In genomic region chr8:107129171-107130025, GRCm38 (mm10) we compare ENCODE assay signal across 10 mouse cellular contexts. TPM values are rescaled to one million over a fixed set of nuclear protein-coding genes. Genes with fewer than 3 reads are reported as not detected.
DNase-seq lines count a peak whose midpoint lies in the region; ATAC-seq and TF ChIP-seq lines count a peak whose summit lies in the region.
"Had no signal": no experiment of that assay in that cellular context is flagged by ENCODE, and none has a peak within 500 bp of the region (broad histone marks: within the 10 kb centered on the region; RNA-seq: fewer than 3 reads in every experiment).

No protein-coding gene starts in this region.

- ATAC-seq in intestine, embryonic 16.5 days: peak; percentile 47
- no peak for ATAC-seq in frontal cortex, adult (ENCODE audit: low TSS enrichment)

- H3K4me2 ChIP-seq in intestine, embryonic 16.5 days (ENCODE audit: low read depth, low read length): no peak overlapping the region
- H3K4me2 ChIP-seq: embryonic facial prominence, embryonic 12.5 days had no signal

- peaks cover 12% of the 10 kb centered on the region for H3K4me1 ChIP-seq in intestine, embryonic 16.5 days (ENCODE audit: control insufficient read depth, insufficient read depth, low read length)

- H3K9ac ChIP-seq in intestine, embryonic 16.5 days (ENCODE audit: low read depth, low read length): no peak overlapping the region
- H3K9ac ChIP-seq: embryonic facial prominence, embryonic 12.5 days had no signal

- intact Hi-C loops in left cerebral cortex, adult 2 months (cut with DNase I): no loop called here

- no peak for DNase-seq in left cerebral cortex, adult 2 months (ENCODE audit: extremely low spot score in 1 of 2, low spot score in 2 of 2)
- DNase-seq in left cerebral cortex, adult 8-10 months (ENCODE audit: low spot score in 2 of 2): no peak
- peak; percentile 85 for DNase-seq in adrenal gland, postnatal 25 days
- peak; percentile 54 to 75 for DNase-seq in lung, postnatal 4 days
- no peak for DNase-seq in cerebellum, adult 9-10 months
- no peak for DNase-seq in right cerebral cortex, postnatal 10 days (ENCODE audit: low spot score in 2 of 2)

- TF ChIP-seq CTCF in left cerebral cortex, adult 2 months (IDR thresholded peaks at IDR 0.05): no peak

- H3K27ac ChIP-seq in left cerebral cortex, adult 2 months: peak overlapping the region; percentile 19; the same call in 1 of the 2 replicates
- no peak overlapping the region for H3K27ac ChIP-seq in intestine, embryonic 16.5 days (ENCODE audit: low read length)
- H3K27ac ChIP-seq: embryonic facial prominence, embryonic 12.5 days had no signal

- 0 out of 2 replicates have a peak, but pooled peaks cover 2% of the 10 kb centered on the region for H3K36me3 ChIP-seq in intestine, embryonic 16.5 days (ENCODE audit: control insufficient read depth, insufficient read depth, low read length)
- H3K36me3 ChIP-seq: embryonic facial prominence, embryonic 12.5 days had no signal

- no peaks in the 10 kb centered on the region for H3K27me3 ChIP-seq in intestine, embryonic 16.5 days (replicated peaks; ENCODE audit: control insufficient read depth, insufficient read depth, low read length)
- H3K27me3 ChIP-seq: embryonic facial prominence, embryonic 12.5 days had no signal

- no peaks in the 10 kb centered on the region for H3K9me3 ChIP-seq in intestine, embryonic 16.5 days (ENCODE audit: control insufficient read depth, low read length)
- H3K9me3 ChIP-seq: embryonic facial prominence, embryonic 12.5 days had no signal

- no peak overlapping the region for H3K4me3 ChIP-seq in left cerebral cortex, adult 2 months
- no peak overlapping the region for H3K4me3 ChIP-seq in intestine, embryonic 16.5 days (ENCODE audit: low read length)
- H3K4me3 ChIP-seq: embryonic facial prominence, embryonic 12.5 days; megakaryocyte, embryonic 14.5 days had no signal

- 54% methylated on average over 8 of the region's 8 CpGs for WGBS in intestine, embryonic 16.5 days

RNA-seq across cellular contexts. Expression of gene Cyb5b, which starts 21.0 kb away (rescaled TPM):
- total RNA-seq in left cerebral cortex, adult 2 months (2021): 10 to 100 TPM; 92.3 to 93.6 TPM
- total RNA-seq in left cerebral cortex, adult 8-10 months (2022): 100 to 1,000 TPM; 101 to 106 (median 102) TPM
- 570 and 647 TPM in 2 replicates for total RNA-seq in adrenal gland, postnatal 25 days (2021)
- 155 and 177 TPM in 2 replicates for polyA plus RNA-seq in intestine, embryonic 16.5 days (2015; fragmentation: Nextera tagmentation; extraction: Ambion mirVana)

RNA-seq across cellular contexts. Expression of gene Terf2, which starts 33.1 kb away (rescaled TPM):
- total RNA-seq in left cerebral cortex, adult 2 months (2021): 10 to 100 TPM; 39.1 to 39.2 TPM
- 10 to 100 TPM; 37.2 to 42.3 (median 38.5) TPM for total RNA-seq in left cerebral cortex, adult 8-10 months (2022)
- total RNA-seq in adrenal gland, postnatal 25 days (2021): 30.2 and 31.2 TPM in 2 replicates
- polyA plus RNA-seq in intestine, embryonic 16.5 days (2015; fragmentation: Nextera tagmentation; extraction: Ambion mirVana): 12.4 and 12.5 TPM in 2 replicates

Comparison
In these comparisons a context has a peak if more than half of its experiments do, and no peak if none do; other contexts are left out.
1. DNase-seq: peak in adrenal gland, postnatal 25 days (single experiment) and lung, postnatal 4 days (2 of 2); none in left cerebral cortex, adult 2 months (0 of 2), left cerebral cortex, adult 8-10 months (0 of 2), cerebellum, adult 9-10 months (single experiment) and right cerebral cortex, postnatal 10 days (0 of 2).